Mouse (Mus musculus) myocyte (in vitro differentiated cells): ENCODE data around the gene Ly6g5b.
A peak's percentile ranks its signal among the peaks of the same experiment; 100 is the strongest.

Experiments used
- E2F4 ChIP-seq: IDR thresholded peaks from one replicate; pipeline ENCODE4 v1.6.1; 2011; ENCODE audit warnings: mild to moderate bottlenecking, control low read depth, moderate library complexity; ENCODE audit not compliant: insufficient read depth
- POLR2A ChIP-seq: IDR thresholded peaks from one replicate; pipeline ENCODE4 v1.6.1; 2011; ENCODE audit warnings: low read depth, mild to moderate bottlenecking, control low read depth, moderate library complexity; ENCODE audit not compliant: insufficient read length
- POLR2AphosphoS2 ChIP-seq: IDR thresholded peaks from one replicate; pipeline ENCODE4 v1.6.1; 2011; ENCODE audit warnings: low read depth, control low read depth; ENCODE audit not compliant: insufficient read length
- SRF ChIP-seq: IDR thresholded peaks from one replicate; pipeline ENCODE4 v1.6.1; 2011; ENCODE audit warnings: low read depth; ENCODE audit not compliant: control insufficient read depth, insufficient read length
- TCF12 ChIP-seq: IDR thresholded peaks from one replicate; pipeline ENCODE4 v1.6.1; 2011; ENCODE audit warnings: mild to moderate bottlenecking, control low read depth; ENCODE audit not compliant: poor library complexity, insufficient read depth, severe bottlenecking

DNA sequence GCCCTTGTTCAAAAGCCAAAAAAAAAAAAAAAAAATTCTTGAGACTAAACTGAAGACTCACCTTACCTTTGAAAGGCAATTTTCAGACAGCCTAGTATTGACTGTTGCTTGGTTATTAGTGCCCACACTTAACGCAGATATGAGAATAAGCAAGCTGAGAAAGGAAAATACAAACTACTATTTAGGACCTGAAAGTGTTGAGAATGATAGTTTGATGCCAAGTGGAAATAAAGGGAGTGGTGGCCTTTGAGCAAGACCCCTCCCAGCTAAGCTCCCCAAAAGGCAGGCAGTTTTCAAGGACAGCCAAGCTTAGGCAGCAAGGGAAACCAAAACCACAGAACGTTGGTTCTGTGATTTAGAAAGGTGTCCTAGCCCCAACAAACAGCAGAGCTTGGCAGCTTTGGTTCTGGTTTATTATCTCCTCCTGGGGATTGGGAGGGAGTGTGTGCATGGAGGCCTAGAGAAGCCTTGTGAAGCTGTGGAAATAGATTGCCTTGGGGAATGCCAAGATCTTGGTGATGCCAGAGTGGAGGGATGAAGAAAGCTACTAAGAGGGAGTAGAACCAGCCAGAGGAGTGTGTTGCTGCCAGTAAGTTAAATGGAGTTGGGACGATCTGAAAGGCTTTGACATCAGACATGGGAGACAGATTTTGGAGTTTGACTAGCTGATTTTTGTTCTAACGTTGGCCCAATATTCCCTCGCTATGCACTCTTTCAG is 32.9 kb upstream of the Ly6g5b start:
- no peak for TF ChIP-seq E2F4
- no peak for TF ChIP-seq POLR2A
- peak; percentile 87 for TF ChIP-seq POLR2AphosphoS2
- no peak for TF ChIP-seq SRF
- no peak for TF ChIP-seq TCF12
